8 mouse cellular contexts compared by ENCODE assay signal in genomic region chr2:119035397-119035745, GRCm38 (mm10). TPM values are rescaled to one million over a fixed set of nuclear protein-coding genes. Genes with fewer than 3 reads are reported as not detected.
DNase-seq lines count a peak whose midpoint lies in the region; ATAC-seq and TF ChIP-seq lines count a peak whose summit lies in the region.

No protein-coding gene starts in this region.

- intact Hi-C loops in gastrocnemius, postnatal 14 days (cut with DNase I; ENCODE audit: low total_unique reads) = loop anchor here (5.0 kb wide), 1 partner anchor 152 kb away; no protein-coding TSS in a partner anchor

- no peak overlapping the region; the same call in 1 of the 2 replicates for H3K27ac ChIP-seq in lung, embryonic 14.5 days (ENCODE audit: low read depth)
- H3K27ac ChIP-seq in forebrain, embryonic 10.5 days = peak overlapping the region; percentile 94
- H3K27ac ChIP-seq in limb, embryonic 13.5 days = peak overlapping the region; percentile 74
- H3K27ac ChIP-seq in olfactory bulb, adult 2 months (ENCODE audit: insufficient read depth, low read depth, low read length) = no peak overlapping the region

- 9% methylated on average over 7 of the region's 7 CpGs for whole genome bisulfite sequencing in lung, embryonic 14.5 days
- 11% methylated on average over 7 of the region's 7 CpGs for WGBS in forebrain, embryonic 10.5 days
- 11% methylated on average over 7 of the region's 7 CpGs for WGBS in limb, embryonic 13.5 days
- WGBS in olfactory bulb, adult 2 months = 7% methylated on average over 7 of the region's 7 CpGs

- peaks cover 24% of the 10 kb centered on the region for H3K36me3 ChIP-seq in lung, embryonic 14.5 days (ENCODE audit: insufficient read depth)
- H3K36me3 ChIP-seq in forebrain, embryonic 10.5 days (replicated peaks) = peaks cover 38% of the 10 kb centered on the region
- peaks cover 31% of the 10 kb centered on the region for H3K36me3 ChIP-seq in limb, embryonic 13.5 days

- no peaks in the 10 kb centered on the region for H3K9me3 ChIP-seq in lung, embryonic 14.5 days (ENCODE audit: low read depth, low read length)
- H3K9me3 ChIP-seq in forebrain, embryonic 10.5 days = no peaks in the 10 kb centered on the region
- no peaks in the 10 kb centered on the region for H3K9me3 ChIP-seq in limb, embryonic 13.5 days

- peak overlapping the region; percentile 66 for H3K4me2 ChIP-seq in lung, embryonic 14.5 days
- peak overlapping the region; percentile 82 for H3K4me2 ChIP-seq in limb, embryonic 13.5 days (replicated peaks)

- TF ChIP-seq CTCF in lung, embryonic 14.5 days (IDR thresholded peaks at IDR 0.05; ENCODE audit: low read depth) = no peak
- TF ChIP-seq CTCF in olfactory bulb, adult 2 months (IDR thresholded peaks at IDR 0.05; ENCODE audit: insufficient read depth, low read depth, low read length) = no peak

- no peaks in the 10 kb centered on the region for H3K4me1 ChIP-seq in lung, embryonic 14.5 days (ENCODE audit: insufficient read depth)
- H3K4me1 ChIP-seq in forebrain, embryonic 10.5 days = peaks cover 16% of the 10 kb centered on the region
- peaks cover 7% of the 10 kb centered on the region for H3K4me1 ChIP-seq in limb, embryonic 13.5 days
- no peaks in the 10 kb centered on the region for H3K4me1 ChIP-seq in olfactory bulb, adult 2 months (ENCODE audit: control insufficient read depth, insufficient read depth, low read length)

- peak; percentile 47; the same call in 1 of the 2 replicates for ATAC-seq in lung, embryonic 14.5 days (ENCODE audit: insufficient read depth)
- ATAC-seq in limb, embryonic 13.5 days (ENCODE audit: low FRiP score, low read depth) = no peak

- TF ChIP-seq POLR2A in olfactory bulb, adult 2 months (IDR thresholded peaks at IDR 0.05; ENCODE audit: insufficient read depth, low read depth, low read length) = no peak

- peak overlapping the region; percentile 84 for H3K9ac ChIP-seq in lung, embryonic 14.5 days
- peak overlapping the region; percentile 90 for H3K9ac ChIP-seq in limb, embryonic 13.5 days

- H3K27me3 ChIP-seq in lung, embryonic 14.5 days (ENCODE audit: insufficient read depth, low read length) = no peaks in the 10 kb centered on the region
- no peaks in the 10 kb centered on the region for H3K27me3 ChIP-seq in forebrain, embryonic 10.5 days (ENCODE audit: poor library complexity, severe bottlenecking)
- 0 out of 2 replicates have a peak, but pooled peaks cover 4% of the 10 kb centered on the region for H3K27me3 ChIP-seq in limb, embryonic 13.5 days

- no peak for DNase-seq in lung, embryonic 14.5 days
- DNase-seq in lung, postnatal 36 days = no peak
- DNase-seq in forebrain, embryonic 10.5 days (ENCODE audit: extremely low spot score, low spot score) = no peak
- DNase-seq in frontal cortex, postnatal 10 days (ENCODE audit: low spot score in 2 of 2) = no peak
- DNase-seq in gastrocnemius, postnatal 14 days = no peak
- DNase-seq in cerebellum, adult 9-10 months = no peak

- peak overlapping the region; percentile 94 for H3K4me3 ChIP-seq in lung, embryonic 14.5 days (ENCODE audit: low read depth, low read length)
- H3K4me3 ChIP-seq in forebrain, embryonic 10.5 days = peak overlapping the region; percentile 89
- peak overlapping the region; percentile 94 for H3K4me3 ChIP-seq in limb, embryonic 13.5 days
- H3K4me3 ChIP-seq in olfactory bulb, adult 2 months (ENCODE audit: insufficient read depth, low read depth, low read length) = peak overlapping the region; percentile 80

RNA-seq across cellular contexts. Expression of gene Rpusd2, which starts 0.8 kb away (rescaled TPM):
- polyA plus RNA-seq in lung, embryonic 14.5 days (2014; fragmentation: Nextera tagmentation; extraction: Ambion mirVana) = 4.4 and 4.5 TPM in 2 replicates
- 9.2 and 9.4 TPM in 2 replicates for polyA plus RNA-seq in forebrain, embryonic 10.5 days (2016; fragmentation: Nextera tagmentation; extraction: Ambion mirVana)
- polyA plus RNA-seq in limb, embryonic 13.5 days (2015; fragmentation: Nextera tagmentation; extraction: Ambion mirVana) = 4.5 and 4.8 TPM in 2 replicates
- not detected in 2 replicates for polyA plus RNA-seq in olfactory bulb, adult 2 months (2012; ENCODE audit: insufficient read depth, insufficient read length, low replicate concordance, missing spikeins)
- 1 to 10 TPM; 2.7 to 3.5 TPM for total RNA-seq in gastrocnemius, postnatal 14 days (2021)

RNA-seq across cellular contexts. Expression of gene Ccdc32, which starts 6.2 kb away (rescaled TPM):
- polyA plus RNA-seq in lung, embryonic 14.5 days (2014; fragmentation: Nextera tagmentation; extraction: Ambion mirVana) = 19.9 and 21.0 TPM in 2 replicates
- polyA plus RNA-seq in forebrain, embryonic 10.5 days (2016; fragmentation: Nextera tagmentation; extraction: Ambion mirVana) = 20.5 and 21.0 TPM in 2 replicates
- 22.8 and 23.1 TPM in 2 replicates for polyA plus RNA-seq in limb, embryonic 13.5 days (2015; fragmentation: Nextera tagmentation; extraction: Ambion mirVana)
- not detected in 2 replicates for polyA plus RNA-seq in olfactory bulb, adult 2 months (2012; ENCODE audit: insufficient read depth, insufficient read length, low replicate concordance, missing spikeins)
- total RNA-seq in gastrocnemius, postnatal 14 days (2021) = 1 to 10 TPM; 5.6 to 6.2 TPM

RNA-seq across cellular contexts. Expression of gene Knl1, which starts 11.5 kb away (rescaled TPM):
- polyA plus RNA-seq in lung, embryonic 14.5 days (2014; fragmentation: Nextera tagmentation; extraction: Ambion mirVana) = 57.3 and 58.1 TPM in 2 replicates
- polyA plus RNA-seq in forebrain, embryonic 10.5 days (2016; fragmentation: Nextera tagmentation; extraction: Ambion mirVana) = 68.5 and 74.0 TPM in 2 replicates
- polyA plus RNA-seq in limb, embryonic 13.5 days (2015; fragmentation: Nextera tagmentation; extraction: Ambion mirVana) = 54.7 and 56.3 TPM in 2 replicates
- polyA plus RNA-seq in olfactory bulb, adult 2 months (2012; ENCODE audit: insufficient read depth, insufficient read length, low replicate concordance, missing spikeins) = not detected in 2 replicates
- total RNA-seq in gastrocnemius, postnatal 14 days (2021) = 1 to 10 TPM; 2.2 to 2.3 TPM

Comparison
In these comparisons a context has a peak if more than half of its experiments do, and no peak if none do; other contexts are left out.
1. H3K27ac ChIP-seq: peak in forebrain, embryonic 10.5 days (single experiment) and limb, embryonic 13.5 days (single experiment); none in lung, embryonic 14.5 days (single experiment) and olfactory bulb, adult 2 months (single experiment).
2. Peak in every context shown above with its lines, with median percentiles within 50 percentile points of each other: H3K4me3 ChIP-seq.